Mouse (Mus musculus): ENCODE measurements around the gene A830018L16Rik. TPM values are rescaled to one million over a fixed set of nuclear protein-coding genes. Genes with fewer than 3 reads are reported as not detected.

The A830018L16Rik gene
- total and polyA plus RNA-seq, 3 experiments, result not detected

DNA sequence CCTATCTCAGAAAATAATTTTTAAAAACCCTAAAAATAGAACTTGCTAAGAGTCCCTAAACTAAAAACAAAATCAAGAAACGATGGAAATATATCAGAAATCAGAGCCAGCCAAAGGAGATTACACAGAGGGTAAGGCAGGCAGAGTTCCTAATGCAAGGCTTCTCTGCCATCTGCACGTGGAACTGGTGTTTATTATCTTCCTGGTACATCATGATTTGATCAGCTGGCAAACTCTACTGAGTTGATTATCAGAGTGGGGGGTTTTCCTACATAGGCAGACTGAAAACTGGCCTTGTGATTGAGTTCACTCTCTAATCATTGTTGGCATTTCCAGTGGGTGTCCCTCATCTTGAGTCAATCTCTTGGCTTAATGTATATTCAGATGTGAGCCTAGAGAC lies 583.7 kb downstream of the A830018L16Rik start:
- no peaks in the 10 kb centered on the region for H3K36me3 ChIP-seq (ENCODE audit: control insufficient read depth in 1 of 2, insufficient read depth in 2 of 2, low read length in 2 of 2)
- no peaks in the 10 kb centered on the region for H3K79me2 ChIP-seq (ENCODE audit: control insufficient read depth, insufficient read depth, low read length, poor library complexity)
- no peak overlapping the region for H3K27ac ChIP-seq (ENCODE audit: control insufficient read depth, low read depth, low read length)
- no peaks in the 10 kb centered on the region for H3K4me1 ChIP-seq (ENCODE audit: control insufficient read depth in 1 of 2, insufficient read depth in 2 of 2, low read length in 2 of 2)
- no peaks in the 10 kb centered on the region for H3K27me3 ChIP-seq (ENCODE audit: control insufficient read depth in 1 of 2, insufficient read depth in 2 of 2, low read length in 2 of 2)
- DNase-seq (ENCODE audit: low read depth, low spot score), result no peak
- TF ChIP-seq MAFK (IDR thresholded peaks at IDR 0.05; ENCODE audit: borderline replicate concordance, low read depth, low read length), result no peak
- no peaks in the 10 kb centered on the region for H3K9me3 ChIP-seq (replicated peaks; ENCODE audit: insufficient read depth, low read length)
- H3K4me3 ChIP-seq (ENCODE audit: control insufficient read depth in 1 of 2, insufficient read depth in 1 of 2, low read depth in 2 of 2, low read length in 2 of 2), result no peak overlapping the region
- no peak overlapping the region for H3K9ac ChIP-seq (ENCODE audit: control insufficient read depth, low read depth, low read length, poor library complexity, severe bottlenecking)

DNA sequence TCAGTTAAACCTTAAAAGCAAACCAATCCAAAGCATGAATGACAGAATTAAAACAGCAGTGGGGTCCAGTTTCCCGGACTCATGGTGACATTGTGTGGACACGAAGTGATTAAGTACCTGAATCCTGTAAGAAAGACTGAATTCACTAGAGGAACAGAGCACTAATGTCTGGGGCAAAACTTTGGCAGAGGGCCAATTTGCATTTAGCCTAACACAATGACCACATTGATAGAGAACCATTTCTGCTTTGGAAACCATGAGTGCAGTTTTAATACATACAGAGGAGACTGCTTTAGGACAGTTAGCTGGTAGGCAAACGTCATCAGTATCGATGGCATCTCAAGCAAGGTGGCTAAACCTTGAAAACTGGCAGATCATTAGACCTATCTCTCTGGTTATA lies 586.7 kb downstream of the A830018L16Rik start:
- TF ChIP-seq POLR2AphosphoS5 (IDR thresholded peaks at IDR 0.05; ENCODE audit: borderline replicate concordance, low read depth, low read length) (no peak), GATA1 (IDR thresholded peaks at IDR 0.05; ENCODE audit: low read depth, low read length) (no peak), MAZ (IDR thresholded peaks at IDR 0.05; ENCODE audit: low read depth, low read length) (no peak), ZKSCAN1 (IDR thresholded peaks at IDR 0.05; ENCODE audit: low read depth, low read length) (no peak), BHLHE40 (IDR thresholded peaks at IDR 0.05; ENCODE audit: borderline replicate concordance, low read depth, low read length) (no peak), MYC (IDR thresholded peaks at IDR 0.05; ENCODE audit: low read depth, low read length) (no peak), NELFE (IDR thresholded peaks at IDR 0.05; ENCODE audit: low read depth, low read length) (no peak), TAL1 (IDR thresholded peaks at IDR 0.05; ENCODE audit: low read length) (no peak), CHD1 (IDR thresholded peaks at IDR 0.05; ENCODE audit: low read depth, low read length) (no peak), CTCF (IDR thresholded peaks at IDR 0.05 in 2 of 3, conservative IDR thresholded peaks at IDR 0.05 in 1 of 3; ENCODE audit: control insufficient read depth in 1 of 3, insufficient read depth in 1 of 3, low read depth in 2 of 3, low read length in 3 of 3, poor library complexity in 1 of 3, severe bottlenecking in 1 of 3) (no peak), ETS1 (IDR thresholded peaks at IDR 0.05; ENCODE audit: low read depth, low read length) (no peak), MXI1 (IDR thresholded peaks at IDR 0.05; ENCODE audit: low read depth, low read length) (no peak), JUND (IDR thresholded peaks at IDR 0.05; ENCODE audit: low read depth, low read length) (no peak), USF1 (IDR thresholded peaks at IDR 0.05; ENCODE audit: low read depth, low read length) (no peak), ZMIZ1 (IDR thresholded peaks at IDR 0.05; ENCODE audit: low read depth, low read length) (no peak), ZC3H11A (IDR thresholded peaks at IDR 0.05; ENCODE audit: low read depth, low read length) (no peak), MEF2A (IDR thresholded peaks at IDR 0.05; ENCODE audit: extremely low read depth, insufficient replicate concordance, low read depth, low read length, poor library complexity, severe bottlenecking) (no peak), SIN3A (IDR thresholded peaks at IDR 0.05; ENCODE audit: low read length) (no peak)
- no peak for DNase-seq (ENCODE audit: low read depth, low spot score)

More for the DNA sequence above, 586.7 kb downstream of the A830018L16Rik start:
- no peaks in the 10 kb centered on the region for H3K36me3 ChIP-seq (ENCODE audit: control insufficient read depth in 1 of 2, insufficient read depth in 2 of 2, low read length in 2 of 2)
- H3K27me3 ChIP-seq (ENCODE audit: control insufficient read depth in 1 of 2, insufficient read depth in 2 of 2, low read length in 2 of 2), result no peaks in the 10 kb centered on the region
- H3K4me1 ChIP-seq (ENCODE audit: control insufficient read depth in 1 of 2, insufficient read depth in 2 of 2, low read length in 2 of 2), result no peaks in the 10 kb centered on the region
- H3K9me3 ChIP-seq (replicated peaks; ENCODE audit: insufficient read depth, low read length), result no peaks in the 10 kb centered on the region
- H3K9ac ChIP-seq (ENCODE audit: control insufficient read depth, low read depth, low read length, poor library complexity, severe bottlenecking), result no peak overlapping the region
- H3K4me3 ChIP-seq (ENCODE audit: control insufficient read depth in 1 of 2, insufficient read depth in 1 of 2, low read depth in 2 of 2, low read length in 2 of 2), result no peak overlapping the region
- no peak overlapping the region for H3K27ac ChIP-seq (ENCODE audit: control insufficient read depth, low read depth, low read length)
- H3K79me2 ChIP-seq (ENCODE audit: control insufficient read depth, insufficient read depth, low read length, poor library complexity), result no peaks in the 10 kb centered on the region
